Mouse (Mus musculus): ENCODE measurements around the gene Ppp2r2d. TPM values are rescaled to one million over a fixed set of nuclear protein-coding genes. Genes with fewer than 3 reads are reported as not detected.

Ppp2r2d gene
- total RNA-seq (2021) = 10 to 100 TPM; 68.9 to 79.0 TPM

GRCm38 (mm10) chr7:138845544-138846391 is at the start of gene Ppp2r2d, which contains the start of gene Mapk1ip1:
Gene Ppp2r2d, plus strand, starts transcription at chr7:138846079.
Gene Mapk1ip1, minus strand, starts transcription at chr7:138846273.
- DNase-seq (ENCODE audit: low spot score in 2 of 2) = peak; percentile 95 to 96
- intact Hi-C loops (cut with DNase I) = loop anchor here (1.0 kb wide), 1 partner anchor 64 kb away; the partner anchor contains the start of gene Bnip3

- intact Hi-C loops (cut with DNase I) = no loop called here
- no peak for DNase-seq (ENCODE audit: low spot score in 2 of 2)
Observed at GRCm38 (mm10) chr7:138803386-138803785, 42.5 kb upstream of the Ppp2r2d start.

- no peak for DNase-seq (ENCODE audit: low spot score in 2 of 2)
- intact Hi-C loops (cut with DNase I) = no loop called here
Observed at GRCm38 (mm10) chr7:138807146-138807545, 38.7 kb upstream of the Ppp2r2d start.

GRCm38 (mm10) chr7:138813213-138813875 is 32.5 kb upstream of the Ppp2r2d start:
- no peak for DNase-seq (ENCODE audit: low spot score in 2 of 2)
- intact Hi-C loops (cut with DNase I) = no loop called here

GRCm38 (mm10) chr7:138818314-138818713 is 27.6 kb upstream of the Ppp2r2d start:
- intact Hi-C loops (cut with DNase I) = no loop called here
- no peak for DNase-seq (ENCODE audit: low spot score in 2 of 2)

- intact Hi-C loops (cut with DNase I) = loop anchor here (10.0 kb wide), 1 partner anchor 400 kb away; no protein-coding TSS in a partner anchor
- no peak for DNase-seq (ENCODE audit: low spot score in 2 of 2)
Observed at GRCm38 (mm10) chr7:138824423-138824822, 21.5 kb upstream of the Ppp2r2d start.

- DNase-seq (ENCODE audit: low spot score in 2 of 2) = no peak
- intact Hi-C loops (cut with DNase I) = loop anchor here (5.0 to 10.0 kb wide), 2 partner anchors 400 to 1223 kb away; no protein-coding TSS in a partner anchor
Observed at GRCm38 (mm10) chr7:138824995-138825756, 20.7 kb upstream of the Ppp2r2d start.

GRCm38 (mm10) chr7:138827812-138828211 is 18.1 kb upstream of the Ppp2r2d start:
- peak; percentile 49 to 62 for DNase-seq (ENCODE audit: low spot score in 2 of 2)
- intact Hi-C loops (cut with DNase I) = loop anchor here (2.0 to 10.0 kb wide), 4 partner anchors 93 to 1349 kb away; no protein-coding TSS in a partner anchor

GRCm38 (mm10) chr7:138835028-138835427 is 10.9 kb upstream of the Ppp2r2d start:
- intact Hi-C loops (cut with DNase I) = loop anchor here (2.0 kb wide), 1 partner anchor 1356 kb away; no protein-coding TSS in a partner anchor
- DNase-seq (ENCODE audit: low spot score in 2 of 2) = no peak

GRCm38 (mm10) chr7:138840594-138841021 is 5.3 kb upstream of the Ppp2r2d start:
- intact Hi-C loops (cut with DNase I) = loop anchor here (5.0 kb wide), 1 partner anchor 82 kb away; no protein-coding TSS in a partner anchor
- DNase-seq (ENCODE audit: low spot score in 2 of 2) = peak; percentile 67 to 81

GRCm38 (mm10) chr7:138841436-138842151 is 4.3 kb upstream of the Ppp2r2d start:
- DNase-seq (ENCODE audit: low spot score in 2 of 2) = no peak
- intact Hi-C loops (cut with DNase I) = loop anchor here (5.0 kb wide), 1 partner anchor 81 kb away; no protein-coding TSS in a partner anchor

GRCm38 (mm10) chr7:138843421-138843820 is 2.5 kb upstream of the Ppp2r2d start:
- intact Hi-C loops (cut with DNase I) = loop anchor here (5.0 kb wide), 1 partner anchor 79 kb away; no protein-coding TSS in a partner anchor
- DNase-seq (ENCODE audit: low spot score in 2 of 2) = no peak

- intact Hi-C loops (cut with DNase I) = loop anchor here (1.0 kb wide), 1 partner anchor 64 kb away; the partner anchor contains the start of gene Bnip3
Observed at GRCm38 (mm10) chr7:138845111-138845510, 768 bp upstream of the Ppp2r2d start.

GRCm38 (mm10) chr7:138846502-138846991 is 668 bp downstream of the Ppp2r2d start:
- DNase-seq (ENCODE audit: low spot score in 2 of 2) = no peak
- intact Hi-C loops (cut with DNase I) = no loop called here

More at GRCm38 (mm10) chr7:138845111-138845510, 768 bp upstream of the Ppp2r2d start:
- DNase-seq (ENCODE audit: low spot score in 2 of 2) = no peak

GRCm38 (mm10) chr7:138847316-138848027 is 1.6 kb downstream of the Ppp2r2d start:
- intact Hi-C loops (cut with DNase I) = no loop called here
- DNase-seq (ENCODE audit: low spot score in 2 of 2) = no peak

GRCm38 (mm10) chr7:138848028-138848920 is 2.4 kb downstream of the Ppp2r2d start:
- no peak for DNase-seq (ENCODE audit: low spot score in 2 of 2)
- intact Hi-C loops (cut with DNase I) = no loop called here

GRCm38 (mm10) chr7:138850083-138850482 is 4.2 kb downstream of the Ppp2r2d start:
- no peak for DNase-seq (ENCODE audit: low spot score in 2 of 2)
- intact Hi-C loops (cut with DNase I) = no loop called here

Measured in left cerebral cortex, postnatal 36 days (tissue).